Mouse (Mus musculus) urinary bladder, postnatal 10 days (tissue): Measurements from ENCODE around the gene Gm20388.

Experiments
- DNase-seq: peaks from one replicate; pipeline ENCODE4 v3.0.0; 2022; ENCODE audit warnings: low spot score

The Gm20388 gene

DNA sequence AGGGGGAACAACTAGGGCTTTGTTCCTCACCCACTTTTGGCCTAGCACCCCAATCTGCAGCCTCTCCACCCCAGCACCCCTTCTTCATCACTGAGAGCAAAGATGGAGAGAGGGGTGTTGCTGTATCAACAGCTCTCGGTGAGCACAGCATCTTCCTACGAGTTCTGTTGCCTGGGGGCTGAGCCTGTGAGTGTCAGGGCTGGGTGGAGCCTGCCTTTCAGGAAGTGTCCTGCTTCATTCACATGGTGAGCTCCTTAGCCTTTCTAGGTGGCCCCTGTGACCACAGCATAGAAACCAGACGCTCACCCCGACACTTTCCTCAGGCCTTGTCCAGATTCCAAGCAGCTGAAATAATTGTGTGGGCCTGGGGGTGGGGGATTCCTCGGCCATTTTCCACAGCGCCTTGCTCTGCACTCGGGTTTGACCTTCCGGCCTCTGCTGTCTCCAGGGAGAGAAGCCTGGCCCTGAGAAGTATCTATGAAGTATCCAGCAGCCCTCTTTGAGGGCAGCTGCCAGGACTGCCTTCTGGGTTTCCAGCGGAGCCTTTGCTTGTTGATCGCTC is 2244.5 kb downstream of the Gm20388 start:
- DNase-seq: no peak

DNA sequence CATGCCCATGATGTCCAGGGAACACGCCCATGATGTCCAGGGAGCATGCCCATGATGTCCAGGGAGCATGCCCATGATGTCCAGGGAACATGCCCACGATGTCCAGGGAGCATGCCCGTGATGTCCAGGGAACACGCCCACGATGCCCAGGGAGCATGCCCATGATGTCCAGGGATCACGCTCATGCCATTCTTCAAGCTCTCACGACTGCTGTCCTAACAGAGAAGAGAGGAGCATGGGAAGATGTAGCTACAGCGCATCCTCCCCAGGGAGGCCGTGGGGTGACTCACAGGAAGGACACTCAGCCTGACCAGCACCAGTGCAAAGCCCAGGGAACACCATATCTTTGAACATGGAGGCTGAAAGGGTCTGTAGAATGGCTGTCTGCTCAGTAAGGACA is 2245.3 kb downstream of the Gm20388 start:
- DNase-seq: no peak

DNA sequence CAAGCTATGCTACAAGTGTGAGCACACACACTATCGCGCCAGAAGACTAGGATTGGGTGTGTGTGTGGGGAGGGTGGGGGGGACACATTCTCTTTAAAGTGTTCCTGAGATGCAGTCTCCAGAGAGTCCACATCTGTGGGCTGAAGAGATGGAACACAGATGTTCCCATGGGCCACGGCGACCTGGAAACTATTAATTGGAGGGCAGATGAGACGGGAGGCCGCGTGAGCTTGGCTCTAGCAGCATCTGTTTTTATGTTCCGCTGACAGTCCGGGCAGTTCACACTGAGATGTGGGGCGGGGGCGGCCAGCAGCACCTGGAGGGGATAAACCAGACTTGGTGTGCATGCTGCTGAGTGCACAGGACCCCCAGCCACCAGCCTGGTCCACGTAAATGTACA is 2247.0 kb downstream of the Gm20388 start:
- no peak for DNase-seq

- DNase-seq: no peak
These were observed 2249.5 kb downstream of the Gm20388 start for GRCm38 (mm10) chr8:122160165-122160564.

GRCm38 (mm10) chr8:122162992-122163391 is 2252.4 kb downstream of the Gm20388 start:
- DNase-seq: peak; percentile 62

GRCm38 (mm10) chr8:122167204-122167860 is 2256.7 kb downstream of the Gm20388 start:
- DNase-seq: no peak

DNA sequence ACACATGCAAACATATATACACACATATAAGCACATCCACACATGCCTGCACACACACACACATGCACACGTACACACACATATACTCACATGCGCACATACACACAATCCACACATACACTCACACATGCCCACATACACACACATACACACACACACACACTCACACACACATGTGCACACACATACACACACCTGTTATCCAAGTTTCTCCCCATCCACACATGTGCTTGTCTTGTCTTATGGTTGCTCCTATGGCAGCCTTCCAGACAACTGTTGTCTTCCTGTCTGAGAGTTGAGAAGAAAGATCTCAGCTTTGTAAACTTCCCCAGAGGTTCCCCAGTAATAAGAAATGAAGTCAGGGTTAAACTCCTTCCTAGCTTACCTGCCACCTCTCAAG is 2258.8 kb downstream of the Gm20388 start:
- no peak for DNase-seq

DNA sequence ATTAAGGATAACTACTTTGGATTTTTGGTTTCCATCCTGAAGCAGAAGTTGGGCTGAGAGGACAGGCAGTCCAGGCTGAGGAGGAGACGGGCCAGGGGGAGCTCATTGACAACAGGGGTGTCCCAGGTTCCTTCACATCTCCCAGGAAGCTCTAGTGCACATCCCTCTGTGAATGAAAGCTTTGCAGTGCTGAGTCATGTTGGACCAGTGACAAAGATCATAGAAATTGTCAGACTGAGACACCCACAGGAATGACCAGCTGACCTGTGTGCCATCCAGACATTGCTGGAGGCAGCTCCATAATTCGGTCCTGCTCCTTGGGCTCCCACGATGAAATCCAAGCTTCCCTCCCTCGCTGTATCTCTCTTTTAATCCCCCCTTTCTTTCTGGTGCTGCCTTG is 2261.2 kb downstream of the Gm20388 start:
- DNase-seq: no peak

- DNase-seq: no peak
These were observed 2263.7 kb downstream of the Gm20388 start for GRCm38 (mm10) chr8:122174133-122174930.

- DNase-seq: no peak
These were observed 2267.8 kb downstream of the Gm20388 start for GRCm38 (mm10) chr8:122178392-122178890.

GRCm38 (mm10) chr8:122179354-122179753 is 2268.7 kb downstream of the Gm20388 start:
- DNase-seq: no peak

DNA sequence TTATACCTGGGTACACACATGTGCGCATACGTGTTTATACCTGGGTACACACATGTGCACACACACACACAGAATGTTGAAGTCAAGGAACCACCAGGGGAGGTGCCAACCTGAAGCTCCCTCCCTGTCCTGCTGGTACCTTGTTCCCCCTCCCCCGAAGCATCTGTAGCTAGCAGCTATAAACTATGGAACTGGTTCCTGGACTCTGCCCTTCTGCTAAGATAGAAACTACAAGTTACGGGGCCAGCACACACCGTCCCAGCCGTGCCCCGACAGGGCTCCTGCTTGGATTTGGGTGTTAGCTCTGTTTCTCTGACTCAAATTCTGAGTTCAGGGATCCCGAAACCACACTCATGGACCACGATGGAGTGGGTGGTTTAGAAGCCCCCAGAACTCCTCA is 2269.5 kb downstream of the Gm20388 start:
- no peak for DNase-seq

DNA sequence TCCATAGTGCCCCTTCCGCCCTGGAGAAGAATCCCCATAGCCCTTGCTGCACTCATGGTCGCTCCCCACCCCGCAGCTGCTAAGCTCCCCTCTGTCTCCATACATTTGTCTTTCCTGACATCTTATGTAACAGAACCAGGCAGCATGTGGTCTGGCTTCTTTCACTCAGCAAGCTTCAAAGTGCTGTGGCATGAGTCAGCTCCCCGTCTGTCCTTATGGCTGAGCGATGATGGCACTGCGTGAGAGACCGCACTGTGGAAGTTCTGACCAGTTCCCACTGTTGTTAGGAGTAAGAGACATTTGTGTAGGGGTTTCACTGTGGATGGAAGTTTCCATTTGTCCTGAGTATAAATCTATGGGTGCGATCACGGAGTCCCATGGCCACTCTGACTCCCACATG is 2270.8 kb downstream of the Gm20388 start:
- no peak for DNase-seq

- DNase-seq: no peak
These were observed 2271.3 kb downstream of the Gm20388 start for GRCm38 (mm10) chr8:122181991-122182390.

GRCm38 (mm10) chr8:122186363-122186974 is 2275.8 kb downstream of the Gm20388 start:
- no peak for DNase-seq

DNA sequence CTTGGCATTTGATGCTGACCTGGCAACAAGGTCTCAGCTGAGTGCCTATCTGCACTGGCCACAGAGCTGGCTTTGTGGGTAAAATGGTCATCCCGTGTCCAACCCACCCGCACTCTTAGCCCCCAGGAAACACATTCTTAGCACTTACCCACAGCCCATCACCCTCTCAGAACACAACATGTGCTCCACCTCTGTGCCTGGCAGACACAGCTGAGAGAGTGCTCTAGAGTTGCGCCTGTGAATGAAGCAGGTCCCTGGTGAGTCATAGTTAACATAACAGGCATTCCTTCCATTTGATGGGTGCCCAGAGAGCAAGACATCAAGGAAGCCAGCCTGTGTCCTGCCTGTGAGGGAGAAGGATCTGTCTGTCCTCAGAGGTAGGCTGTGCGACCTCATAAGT is 2276.6 kb downstream of the Gm20388 start:
- no peak for DNase-seq

GRCm38 (mm10) chr8:122190349-122191053 is 2279.9 kb downstream of the Gm20388 start:
- DNase-seq: no peak

DNA sequence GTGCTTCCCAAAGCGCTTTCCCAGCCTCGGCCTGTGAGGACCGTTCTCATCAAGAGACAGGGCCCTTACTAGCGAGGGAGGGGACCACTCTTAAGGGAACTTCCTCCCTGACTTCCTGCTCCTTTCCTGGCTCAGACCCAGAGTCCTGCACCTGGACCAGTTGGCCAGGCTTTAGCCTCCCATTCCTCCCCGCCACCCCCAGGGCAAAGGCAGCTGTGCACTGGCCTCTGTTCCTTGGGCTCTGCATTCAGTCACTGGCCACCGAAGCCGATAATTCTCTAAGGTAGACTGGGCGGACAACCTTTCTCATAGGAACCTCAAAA is 2280.4 kb downstream of the Gm20388 start:
- no peak for DNase-seq

GRCm38 (mm10) chr8:122192771-122193170 is 2282.1 kb downstream of the Gm20388 start:
- DNase-seq: no peak

DNA sequence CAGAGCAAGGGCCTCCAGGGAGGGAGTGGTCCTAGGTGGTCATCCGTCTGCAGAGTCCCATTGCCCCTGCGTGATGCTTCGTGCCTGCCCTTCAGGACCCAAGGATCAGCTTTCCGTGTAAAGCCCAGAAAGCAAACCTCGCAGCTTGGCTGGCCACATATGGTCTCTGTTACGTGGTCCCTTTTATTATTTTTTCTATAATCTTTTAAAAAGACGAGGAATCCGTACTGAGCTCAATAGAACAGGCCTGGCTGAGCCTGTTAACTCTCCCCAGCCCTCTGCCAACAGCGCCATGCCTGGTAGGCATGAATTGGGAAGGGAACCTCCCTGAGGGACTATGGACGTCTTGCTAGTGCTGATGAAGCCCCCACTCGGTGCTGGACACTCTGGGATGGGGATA is 2282.9 kb downstream of the Gm20388 start:
- no peak for DNase-seq

- no peak for DNase-seq
These were observed 2283.8 kb downstream of the Gm20388 start for GRCm38 (mm10) chr8:122194396-122194795.

DNA sequence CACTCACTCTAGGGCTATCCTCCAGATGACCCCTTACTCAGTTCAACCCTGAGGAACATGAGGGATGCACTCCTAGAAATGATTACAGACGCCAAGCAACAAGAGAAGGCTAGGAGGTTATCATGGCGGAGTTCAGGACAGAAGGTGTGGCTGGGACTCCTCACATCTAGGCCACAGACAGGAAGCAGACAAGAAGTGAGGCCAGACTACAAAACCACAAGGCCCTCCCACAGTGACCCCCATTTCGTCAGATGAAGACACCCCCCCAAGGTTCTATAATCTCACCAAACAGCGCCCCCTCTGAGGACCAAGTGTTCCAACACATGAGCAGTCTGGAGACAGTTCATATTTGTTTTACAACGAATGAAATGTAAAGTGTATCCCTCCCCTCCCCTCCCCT is 2286.7 kb downstream of the Gm20388 start:
- DNase-seq: no peak
